Mouse (Mus musculus): Measurements from ENCODE around the gene Gm49358.

GRCm38 (mm10) chr10:86872121-86872520 is 108.3 kb downstream of the Gm49358 start:
- no peak for TF ChIP-seq GATA1 (IDR thresholded peaks at IDR 0.05; ENCODE audit: low read length)
- TF ChIP-seq TAL1 (IDR thresholded peaks at IDR 0.05; ENCODE audit: low read length) = no peak

Data from erythroblast, embryonic 14.5 days (primary cell).